Mouse (Mus musculus) lung, adult 2 months (tissue): ENCODE measurements at regions not wholly inside any gene's neighbourhood (a gene's known extent, or its start where the extent isn't known, plus 50 kb on each side); places are given as distances from the start of the nearest gene placed in this dataset.

Experiments
- CTCF ChIP-seq: fragments of 200-500 bp; IDR thresholded peaks from 2 replicates; pipeline ENCODE4 v1.5.1; 2011; ENCODE audit warnings: mild to moderate bottlenecking, low read length, control low read depth; ENCODE audit not compliant: insufficient read depth
- POLR2A ChIP-seq: fragments of 200-500 bp; IDR thresholded peaks from 2 replicates; pipeline ENCODE4 v1.6.1; 2011; ENCODE audit warnings: low read depth, mild to moderate bottlenecking, control low read depth, low read length, borderline replicate concordance; ENCODE audit errors: extremely low read depth

DNA sequence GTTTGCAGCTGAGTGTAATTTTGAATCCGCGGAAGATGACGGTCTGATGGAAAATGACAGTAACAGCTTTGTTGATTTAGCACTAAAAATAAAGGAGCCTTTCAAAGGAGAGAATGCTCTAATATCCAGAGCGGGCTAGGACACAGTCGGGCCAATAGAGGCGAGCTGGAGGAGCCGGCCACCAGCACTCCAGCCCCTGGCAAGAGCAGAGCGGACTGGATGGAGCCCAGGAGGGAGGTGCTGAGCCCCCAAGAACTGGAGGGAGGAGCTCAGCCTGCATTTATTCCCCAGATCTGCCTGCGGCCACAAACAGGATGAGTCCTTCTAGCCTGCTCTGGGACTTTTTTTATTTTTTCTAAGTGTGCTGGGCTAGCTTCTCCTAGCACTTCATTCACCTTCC is 426.9 kb downstream of the Insc start:
- TF ChIP-seq CTCF = no peak
- TF ChIP-seq POLR2A = no peak
